Mouse (Mus musculus) limb, embryonic 12.5 days (tissue): ENCODE measurements around the gene Bpifb9b. TPM values are rescaled to one million over a fixed set of nuclear protein-coding genes. Genes with fewer than 3 reads are reported as not detected.
"Not testable (repeated sequence)": the region's sequence is repeated elsewhere in the genome, so short reads cannot be mapped to it uniquely, and the experiment has no call there.

Source experiments
- ATAC-seq: fragments of 200-750 bp; cut with Nextera tagmentation; 2 replicates; pipeline ENCODE4 v1.8.0; 2017; ENCODE audit warnings: low read depth, moderate TSS enrichment; ENCODE audit not compliant: insufficient number of reproducible peaks, insufficient read depth, low FRiP score, low TSS enrichment
- H3K27ac ChIP-seq: fragments of 300-500 bp; sonication (generic); 2 replicates; pipeline ENCODE4 v1.5.1; 2016; ENCODE audit warnings: mild to moderate bottlenecking, moderate library complexity
- H3K27me3 ChIP-seq: fragments of 300-500 bp; sonication (generic); 2 replicates; pipeline ENCODE4 v1.6.1; 2016; ENCODE audit warnings: mild to moderate bottlenecking, moderate library complexity
- H3K36me3 ChIP-seq: fragments of 300-500 bp; sonication (generic); 2 replicates; pipeline ENCODE4 v1.6.1; 2016; ENCODE audit warnings: mild to moderate bottlenecking, moderate library complexity
- H3K4me1 ChIP-seq: fragments of 300-500 bp; sonication (generic); replicated peaks from 2 replicates; pipeline ENCODE4 v1.6.1; 2016
- H3K4me2 ChIP-seq: fragments of 300-500 bp; sonication (generic); 2 replicates; pipeline ENCODE4 v1.6.1; 2016; ENCODE audit warnings: mild to moderate bottlenecking, moderate library complexity
- H3K4me3 ChIP-seq: fragments of 300-500 bp; sonication (generic); replicated peaks from 2 replicates; pipeline ENCODE4 v1.5.1; 2016; ENCODE audit warnings: mild to moderate bottlenecking
- H3K9ac ChIP-seq: fragments of 300-500 bp; sonication (generic); replicated peaks from 2 replicates; pipeline ENCODE4 v1.6.1; 2016; ENCODE audit warnings: mild to moderate bottlenecking, moderate library complexity
- H3K9me3 ChIP-seq: fragments of 300-500 bp; sonication (generic); 2 replicates; pipeline ENCODE4 v1.6.1; 2016; ENCODE audit warnings: mild to moderate bottlenecking, moderate library complexity
- WGBS: fragments of 180-500 bp; shearing (Covaris S2); methylation state at CpG from one replicate; pipeline ENCODE4 v1.1.7; 2016; 5-methylcytosine and 5-hydroxymethylcytosine counted together
- polyA plus RNA-seq: library from polyadenylated mRNA; unstranded; fragments of >200 nt; fragmentation: Nextera tagmentation; extraction: Ambion mirVana; gene quantifications from 2 replicates; pipeline ENCODE4 v1.2.1, GENCODE M21; 2016

Gene Bpifb9b
- polyA plus RNA-seq, 1 experiment from 2014 or later = not detected

DNA sequence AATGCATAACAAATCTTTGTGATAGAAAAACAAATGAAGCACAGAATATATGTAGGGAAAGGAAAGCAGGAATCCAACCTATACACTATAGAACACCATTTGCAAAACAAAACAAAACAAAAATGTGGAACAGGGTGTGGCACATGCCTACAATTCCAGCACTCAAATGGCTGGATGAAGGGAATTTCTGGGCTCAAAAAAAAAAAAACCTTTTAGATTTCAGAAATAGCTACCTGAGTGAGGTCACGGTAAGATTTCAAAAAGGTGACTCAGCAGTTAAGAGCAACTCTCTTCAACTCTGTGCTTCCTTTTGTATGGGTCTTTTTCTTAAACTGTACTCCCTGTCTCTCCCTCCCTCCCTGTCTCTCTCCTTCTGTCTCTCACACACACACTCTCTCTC is 31.1 kb downstream of the Bpifb9b start:
- no peak overlapping the region for H3K9ac ChIP-seq
- no peaks in the 10 kb centered on the region; the same call in 1 of the 2 replicates for H3K9me3 ChIP-seq
- no peak overlapping the region for H3K4me3 ChIP-seq
- no peaks in the 10 kb centered on the region for H3K4me1 ChIP-seq
- H3K27ac ChIP-seq = no peak overlapping the region
- no peak for ATAC-seq
- peaks cover 48% of the 10 kb centered on the region for H3K36me3 ChIP-seq
- H3K4me2 ChIP-seq = no peak overlapping the region
- no peaks in the 10 kb centered on the region for H3K27me3 ChIP-seq
- WGBS = 76% methylated on average over 1 of the region's 1 CpGs

DNA sequence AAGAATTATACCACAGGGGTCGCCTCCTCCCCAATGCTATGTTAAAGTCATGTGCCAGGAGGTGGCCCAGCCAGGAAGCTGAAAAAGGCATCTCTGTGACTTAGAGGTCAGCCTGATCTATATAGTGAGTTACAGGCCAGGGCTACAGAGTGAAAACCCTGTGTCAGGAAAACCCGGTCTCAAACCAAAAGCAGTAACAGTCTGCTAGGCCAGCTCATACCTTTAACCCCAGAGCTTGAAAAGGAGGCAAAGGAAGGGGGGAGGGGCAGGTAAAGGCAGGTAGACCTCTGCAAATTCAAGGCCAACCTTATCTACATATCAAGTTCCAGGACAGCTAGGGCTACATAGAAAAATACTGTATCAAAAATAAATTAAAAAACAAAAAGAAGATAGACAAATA is 32.3 kb downstream of the Bpifb9b start:
- no peak for ATAC-seq
- Histone ChIP-seq H3K27ac (no peak overlapping the region), H3K4me2 (no peak overlapping the region), H3K9ac (no peak overlapping the region), H3K9me3 (no peaks in the 10 kb centered on the region), H3K4me3 (no peak overlapping the region), H3K27me3 (no peaks in the 10 kb centered on the region), H3K4me1 (no peaks in the 10 kb centered on the region), H3K36me3 (peaks cover 53% of the 10 kb centered on the region)
- 68% methylated on average over 2 of the region's 2 CpGs for WGBS

DNA sequence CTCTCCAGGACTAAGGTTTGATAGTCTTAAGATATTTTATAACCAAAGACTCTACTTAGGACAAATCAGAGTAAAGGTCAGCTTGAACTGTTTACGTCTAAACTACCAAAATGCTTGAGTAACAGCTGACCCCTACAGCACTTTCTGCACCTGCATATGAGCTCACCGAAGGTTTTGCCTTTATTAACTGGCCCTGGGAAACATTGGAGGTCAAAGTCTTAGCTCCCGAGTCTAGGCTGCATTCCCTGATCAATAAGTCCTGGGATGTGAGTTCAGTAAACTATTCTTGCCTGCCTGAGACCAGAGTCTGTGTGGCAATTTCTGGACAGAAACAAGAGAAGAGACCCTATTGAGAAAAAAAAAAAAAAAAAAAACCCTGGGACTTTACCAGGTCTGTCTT is 41.1 kb downstream of the Bpifb9b start:
- no peak overlapping the region for H3K4me2 ChIP-seq
- H3K9me3 ChIP-seq = no peaks in the 10 kb centered on the region
- WGBS = 88% methylated on average over 3 of the region's 3 CpGs
- no peak overlapping the region for H3K4me3 ChIP-seq
- H3K36me3 ChIP-seq = peaks cover 70% of the 10 kb centered on the region
- no peak overlapping the region for H3K27ac ChIP-seq
- ATAC-seq = no peak
- no peak overlapping the region for H3K9ac ChIP-seq
- H3K27me3 ChIP-seq = no peaks in the 10 kb centered on the region
- H3K4me1 ChIP-seq = no peaks in the 10 kb centered on the region

DNA sequence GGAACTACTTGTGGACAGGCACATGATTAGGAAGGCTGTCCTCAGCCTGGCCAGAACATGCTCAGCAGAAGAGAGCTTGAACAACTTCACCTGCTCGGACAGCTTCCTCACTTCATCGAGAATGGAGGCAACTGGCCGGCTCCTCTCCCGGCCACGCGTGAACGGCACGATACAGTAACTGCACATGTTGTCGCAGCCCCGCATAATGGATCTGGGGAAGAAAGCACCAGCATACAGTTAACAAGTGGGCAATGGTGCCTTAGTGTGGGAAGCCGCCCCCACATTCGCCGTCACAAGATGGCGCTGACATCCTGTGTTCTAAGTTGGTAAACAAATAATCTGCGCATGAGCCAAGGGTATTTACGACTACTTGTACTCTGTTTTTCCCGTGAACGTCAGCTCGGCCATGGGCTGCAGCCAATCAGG is 47.0 kb downstream of the Bpifb9b start:
- Histone ChIP-seq H3K27ac (peak overlapping the region; percentile 18; the same call in 1 of the 2 replicates), H3K4me2 (peak overlapping the region; percentile 42), H3K4me3 (peak overlapping the region; percentile 34), H3K36me3 (peaks cover 33% of the 10 kb centered on the region)
- H3K9me3 ChIP-seq, H3K4me1 ChIP-seq, H3K9ac ChIP-seq, ATAC-seq, H3K27me3 ChIP-seq: not testable (repeated sequence)
- WGBS = 78% methylated on average over 15 of the region's 19 CpGs

DNA sequence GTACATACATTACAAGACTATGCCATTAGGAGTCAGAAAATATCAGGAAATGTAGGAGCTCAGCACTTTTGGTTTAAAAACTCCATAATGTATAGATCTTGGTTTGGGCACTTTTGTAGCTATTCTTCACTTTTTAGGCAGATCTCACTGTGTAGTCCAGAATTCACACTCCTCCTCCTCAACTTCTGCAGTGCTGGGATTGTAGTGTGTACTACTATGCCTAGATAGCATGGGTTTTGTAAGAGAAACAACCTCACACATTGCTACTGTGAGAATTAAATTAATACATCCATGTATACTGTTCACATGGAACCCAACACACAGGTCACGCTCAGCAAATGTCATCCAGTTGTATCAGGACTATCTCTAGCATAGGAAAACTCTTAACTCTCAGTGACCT is 60.5 kb downstream of the Bpifb9b start:
- ATAC-seq = no peak
- 84% methylated on average over 1 of the region's 1 CpGs for WGBS
- H3K36me3 ChIP-seq = peaks cover 71% of the 10 kb centered on the region

More for the DNA sequence above, 60.5 kb downstream of the Bpifb9b start:
- H3K4me1 ChIP-seq = no peaks in the 10 kb centered on the region
- H3K9me3 ChIP-seq = no peaks in the 10 kb centered on the region
- no peaks in the 10 kb centered on the region for H3K27me3 ChIP-seq
- H3K9ac ChIP-seq = no peak overlapping the region
- H3K4me3 ChIP-seq = no peak overlapping the region
- H3K4me2 ChIP-seq = no peak overlapping the region
- H3K27ac ChIP-seq = no peak overlapping the region

Other genes with a start within 250 kb of the Bpifb9b start
- not detected in 2 replicates for gene Bpifa3, start 176.9 kb upstream of the Bpifb9b start, polyA plus RNA-seq
- not detected in 2 replicates for gene Bpifa1, start 164.3 kb upstream of the Bpifb9b start, polyA plus RNA-seq
- not detected in 2 replicates for gene Bpifa5, start 144.6 kb upstream of the Bpifb9b start, polyA plus RNA-seq
- not detected in 2 replicates for gene Bpifb1, start 116.4 kb upstream of the Bpifb9b start, polyA plus RNA-seq
- gene Bpifb5, start 83.5 kb upstream of the Bpifb9b start, polyA plus RNA-seq = 0.17 TPM in 1 of 2 replicates, not detected in the other
- gene Bpifb9a, start 49.4 kb upstream of the Bpifb9b start, polyA plus RNA-seq = not detected in 2 replicates
- 19.2 and 19.4 TPM in 2 replicates for gene Cdk5rap1, start 65.8 kb downstream of the Bpifb9b start, polyA plus RNA-seq
- 7.5 and 8.3 TPM in 2 replicates for gene Snta1, start 100.9 kb downstream of the Bpifb9b start, polyA plus RNA-seq
- gene Cbfa2t2, start 129.3 kb downstream of the Bpifb9b start, polyA plus RNA-seq = 50.6 and 57.8 TPM in 2 replicates
- gene 1700003F12Rik, start 239.9 kb downstream of the Bpifb9b start, polyA plus RNA-seq = 1.1 and 1.3 TPM in 2 replicates
- 0.18 and 0.55 TPM in 2 replicates for gene Actl10, start 244.5 kb downstream of the Bpifb9b start, polyA plus RNA-seq